ENCODE assay signal across 8 mouse cellular contexts in genomic region chr8:95254564-95255434, GRCm38 (mm10). TPM values are rescaled to one million over a fixed set of nuclear protein-coding genes. Genes with fewer than 3 reads are reported as not detected.
DNase-seq lines count a peak whose midpoint lies in the region; ATAC-seq and TF ChIP-seq lines count a peak whose summit lies in the region.

No protein-coding gene starts in this region.

- 20% methylated on average over 16 of the region's 16 CpGs for WGBS in hindbrain, postnatal 0 days

- H3K4me1 ChIP-seq in hindbrain, postnatal 0 days (ENCODE audit: insufficient read depth, low read length): no peaks in the 10 kb centered on the region
- H3K4me1 ChIP-seq in megakaryocyte, embryonic 14.5 days: peaks cover 10% of the 10 kb centered on the region

- no peaks in the 10 kb centered on the region for H3K27me3 ChIP-seq in hindbrain, postnatal 0 days (ENCODE audit: insufficient read depth, low read length)
- peaks cover 39% of the 10 kb centered on the region for H3K27me3 ChIP-seq in megakaryocyte, embryonic 14.5 days (replicated peaks)

- peak overlapping the region; percentile 67 for H3K4me3 ChIP-seq in gastrocnemius, adult 2 months
- H3K4me3 ChIP-seq in hindbrain, postnatal 0 days (ENCODE audit: low read length): peak overlapping the region; percentile 17; the same call in 1 of the 2 replicates
- H3K4me3 ChIP-seq in left cerebral cortex, adult 2 months: peak overlapping the region; percentile 43
- peak overlapping the region; percentile 86 for H3K4me3 ChIP-seq in megakaryocyte, embryonic 14.5 days (replicated peaks)

- intact Hi-C loops in gastrocnemius, adult 2 months (cut with DNase I): loop anchor here (1.0 to 10.0 kb wide), 3 partner anchors 48 to 450 kb away; partner anchors contain the start of gene Zfp319
- intact Hi-C loops in left cerebral cortex, adult 2 months (cut with DNase I): loop anchor here (1.0 to 10.0 kb wide), 3 partner anchors 48 to 280 kb away; partner anchors contain the start of genes Ccdc113 and Zfp319

- H3K9ac ChIP-seq in hindbrain, postnatal 0 days (replicated peaks; ENCODE audit: low read length): no peak overlapping the region

- DNase-seq in WW6 (ENCODE audit: low read depth, low spot score): peak; percentile 96
- peak; percentile 96 to 98 for DNase-seq in cerebellum, postnatal 4 days (ENCODE audit: low spot score in 2 of 2)
- peak; percentile 96 for DNase-seq in gastrocnemius, adult 2 months
- peak; percentile 97 for DNase-seq in hindbrain, postnatal 0 days (ENCODE audit: low spot score)
- DNase-seq in left cerebral cortex, adult 2 months (ENCODE audit: extremely low spot score in 1 of 2, low spot score in 2 of 2): peak; percentile 93 to 97
- peak; percentile 95 to 97 for DNase-seq in right cerebral cortex, postnatal 10 days (ENCODE audit: low spot score in 2 of 2)
- DNase-seq in urinary bladder, postnatal 25 days (ENCODE audit: low spot score): peak; percentile 96

- no peaks in the 10 kb centered on the region for H3K9me3 ChIP-seq in hindbrain, postnatal 0 days (ENCODE audit: low read length)
- H3K9me3 ChIP-seq in megakaryocyte, embryonic 14.5 days: no peaks in the 10 kb centered on the region

- peak; percentile 93 for ATAC-seq in hindbrain, postnatal 0 days

- peak; percentile 95 for TF ChIP-seq CTCF in gastrocnemius, adult 2 months (IDR thresholded peaks at IDR 0.05)
- TF ChIP-seq CTCF in hindbrain, postnatal 0 days (IDR thresholded peaks at IDR 0.05; ENCODE audit: low read depth): peak; percentile 91
- peak; percentile 95 for TF ChIP-seq CTCF in left cerebral cortex, adult 2 months (IDR thresholded peaks at IDR 0.05)

- H3K4me2 ChIP-seq in hindbrain, postnatal 0 days (ENCODE audit: low read depth, low read length): peak overlapping the region; percentile 54

- H3K36me3 ChIP-seq in hindbrain, postnatal 0 days (ENCODE audit: insufficient read depth, low read length): no peaks in the 10 kb centered on the region
- H3K36me3 ChIP-seq in megakaryocyte, embryonic 14.5 days (replicated peaks; ENCODE audit: low read length): no peaks in the 10 kb centered on the region

- peak overlapping the region; percentile 77 for H3K27ac ChIP-seq in gastrocnemius, adult 2 months
- H3K27ac ChIP-seq in hindbrain, postnatal 0 days: no peak overlapping the region
- no peak overlapping the region for H3K27ac ChIP-seq in left cerebral cortex, adult 2 months

RNA-seq across cellular contexts. Expression of gene Cngb1, which starts 51.6 kb away (rescaled TPM):
- total RNA-seq in gastrocnemius, adult 2 months (2021): under 1 TPM; 0.08 to 0.66 TPM
- 0.52 and 0.83 TPM in 2 replicates for total RNA-seq in hindbrain, postnatal 0 days (2014; rRNA removed)
- polyA plus RNA-seq in hindbrain, postnatal 0 days (2015; fragmentation: Nextera tagmentation; extraction: Ambion mirVana): 1.2 and 1.7 TPM in 2 replicates
- under 1 TPM; 0.23 to 0.56 TPM for total RNA-seq in left cerebral cortex, adult 2 months (2021)
- polyA plus RNA-seq in megakaryocyte, embryonic 14.5 days (2012; ENCODE audit: insufficient read depth, low replicate concordance): 0.34 and 0.82 TPM in 2 replicates

RNA-seq across cellular contexts. Expression of gene Kifc3, which starts 52.2 kb away (rescaled TPM):
- total RNA-seq in gastrocnemius, adult 2 months (2021): 10 to 100 TPM in 1 of 2 experiments, 1 to 10 TPM in 1; 5.2 to 11.4 TPM
- 50.2 and 50.9 TPM in 2 replicates for total RNA-seq in hindbrain, postnatal 0 days (2014; rRNA removed)
- 26.6 and 29.0 TPM in 2 replicates for polyA plus RNA-seq in hindbrain, postnatal 0 days (2015; fragmentation: Nextera tagmentation; extraction: Ambion mirVana)
- 10 to 100 TPM; 58.4 to 61.5 TPM for total RNA-seq in left cerebral cortex, adult 2 months (2021)
- 53.9 and 60.5 TPM in 2 replicates for polyA plus RNA-seq in megakaryocyte, embryonic 14.5 days (2012; ENCODE audit: insufficient read depth, low replicate concordance)

RNA-seq across cellular contexts. Expression of gene Tepp, which starts 55.6 kb away (rescaled TPM):
- total RNA-seq in gastrocnemius, adult 2 months (2021): not detected
- total RNA-seq in hindbrain, postnatal 0 days (2014; rRNA removed): 1.4 TPM in 1 of 2 replicates, not detected in the other
- polyA plus RNA-seq in hindbrain, postnatal 0 days (2015; fragmentation: Nextera tagmentation; extraction: Ambion mirVana): 3.1 and 3.7 TPM in 2 replicates
- not detected for total RNA-seq in left cerebral cortex, adult 2 months (2021)
- not detected in 2 replicates for polyA plus RNA-seq in megakaryocyte, embryonic 14.5 days (2012; ENCODE audit: insufficient read depth, low replicate concordance)

Comparison
In these comparisons a context has a peak if more than half of its experiments do, and no peak if none do; other contexts are left out.
1. H3K4me3 ChIP-seq: peak in every context shown above with its lines; median percentile 86 in megakaryocyte, embryonic 14.5 days; 67 in gastrocnemius, adult 2 months; 43 in left cerebral cortex, adult 2 months; 17 in hindbrain, postnatal 0 days.